Mouse (Mus musculus): ENCODE measurements around the gene Oxt. TPM values are rescaled to one million over a fixed set of nuclear protein-coding genes. Genes with fewer than 3 reads are reported as not detected.

The Oxt gene
- polyA plus RNA-seq, 1 experiment, result not detected

GRCm38 (mm10) chr2:130577021-130577420, 1.0 kb downstream of the Oxt start:
- DNase-seq (ENCODE audit: low read depth, low spot score), result no peak
- 23% methylated on average over 9 of the region's 9 CpGs for WGBS

DNA sequence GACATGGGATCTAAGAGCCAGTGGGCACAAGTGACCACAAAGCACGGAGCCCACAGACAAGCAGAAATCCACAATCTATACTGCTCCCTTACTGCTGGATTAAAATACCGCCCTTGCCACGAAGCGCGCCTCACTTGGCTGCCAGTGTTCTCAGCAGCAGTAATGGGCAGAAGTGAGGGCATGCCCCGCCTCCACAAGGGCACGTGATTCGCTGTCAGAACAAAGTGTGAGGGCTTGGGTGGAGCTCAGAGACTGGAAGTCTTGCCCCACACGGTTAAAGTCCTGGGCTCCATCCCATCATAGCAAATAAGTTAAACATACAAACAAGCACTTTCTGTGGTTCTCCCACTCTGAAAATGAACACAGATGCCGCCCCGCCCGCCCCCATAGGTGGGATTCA, 1.7 kb downstream of the Oxt start:
- 4% methylated on average over 12 of the region's 12 CpGs for WGBS
- peak; percentile 43 for DNase-seq (ENCODE audit: low read depth, low spot score)

GRCm38 (mm10) chr2:130578148-130578547, 2.2 kb downstream of the Oxt start:
- peak; percentile 16 for DNase-seq (ENCODE audit: low read depth, low spot score)
- 13% methylated on average over 11 of the region's 11 CpGs for WGBS

- DNase-seq (ENCODE audit: low read depth, low spot score), result no peak
- 11% methylated on average over 8 of the region's 8 CpGs for WGBS
These were observed 3.8 kb downstream of the Oxt start for GRCm38 (mm10) chr2:130579791-130580190.

DNA sequence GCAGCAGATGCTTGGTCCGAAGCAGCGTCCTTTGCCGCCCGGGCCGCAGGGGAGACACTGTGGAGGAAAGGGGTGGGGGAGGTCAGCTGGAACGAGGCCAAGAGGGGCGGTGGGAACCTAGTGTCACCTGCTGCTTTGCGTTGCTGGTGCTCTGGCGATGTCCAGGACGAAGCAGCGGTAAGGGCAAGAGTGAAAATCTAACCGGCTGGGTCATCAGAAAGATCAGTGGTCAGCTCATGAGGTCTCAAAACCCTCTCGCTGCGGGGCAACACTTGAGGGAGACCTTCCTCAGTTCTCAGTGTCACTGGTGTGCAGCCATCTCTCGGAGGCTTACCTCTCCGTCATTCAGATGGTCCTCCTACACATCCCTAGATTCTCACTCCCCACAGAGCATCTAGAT, 5.2 kb downstream of the Oxt start:
- WGBS, result 9% methylated on average over 16 of the region's 16 CpGs
- no peak for DNase-seq (ENCODE audit: low read depth, low spot score)

GRCm38 (mm10) chr2:130582552-130582951, 6.6 kb downstream of the Oxt start, which contains the start of gene Avp:
Gene Avp, minus strand, starts transcription at chr2:130582554.
- 46% methylated on average over 10 of the region's 10 CpGs for WGBS
- no peak for DNase-seq (ENCODE audit: low read depth, low spot score)

- WGBS, result 72% methylated on average over 10 of the region's 10 CpGs
These were observed 8.1 kb downstream of the Oxt start for GRCm38 (mm10) chr2:130583902-130584560.

GRCm38 (mm10) chr2:130586016-130586415, 10.0 kb downstream of the Oxt start:
- no peak for DNase-seq (ENCODE audit: low read depth, low spot score)
- WGBS, result 79% methylated on average over 6 of the region's 6 CpGs

More at GRCm38 (mm10) chr2:130583902-130584560, 8.1 kb downstream of the Oxt start:
- no peak for DNase-seq (ENCODE audit: low read depth, low spot score)

DNA sequence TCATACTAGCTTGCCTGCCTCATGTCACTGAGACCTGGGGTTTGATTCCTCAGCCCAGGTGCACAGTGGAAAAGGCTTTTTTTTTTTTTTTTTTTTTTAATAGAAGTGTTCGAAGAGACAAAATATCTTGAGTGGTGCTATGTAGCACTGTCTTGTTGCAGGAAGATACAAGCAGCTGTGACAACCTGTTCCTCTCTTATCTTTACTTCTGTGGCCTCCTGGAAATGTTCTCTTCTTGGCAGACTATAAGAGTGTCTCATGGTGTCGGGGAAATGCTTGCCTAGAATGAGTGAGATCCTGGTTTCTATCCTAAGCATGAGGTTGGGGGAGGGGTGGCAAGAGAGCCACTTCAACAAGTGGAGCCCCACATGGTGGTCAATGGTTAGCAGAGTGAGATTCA, 12.4 kb downstream of the Oxt start:
- no peak for DNase-seq (ENCODE audit: low read depth, low spot score)
- 72% methylated on average over 2 of the region's 2 CpGs for WGBS

DNA sequence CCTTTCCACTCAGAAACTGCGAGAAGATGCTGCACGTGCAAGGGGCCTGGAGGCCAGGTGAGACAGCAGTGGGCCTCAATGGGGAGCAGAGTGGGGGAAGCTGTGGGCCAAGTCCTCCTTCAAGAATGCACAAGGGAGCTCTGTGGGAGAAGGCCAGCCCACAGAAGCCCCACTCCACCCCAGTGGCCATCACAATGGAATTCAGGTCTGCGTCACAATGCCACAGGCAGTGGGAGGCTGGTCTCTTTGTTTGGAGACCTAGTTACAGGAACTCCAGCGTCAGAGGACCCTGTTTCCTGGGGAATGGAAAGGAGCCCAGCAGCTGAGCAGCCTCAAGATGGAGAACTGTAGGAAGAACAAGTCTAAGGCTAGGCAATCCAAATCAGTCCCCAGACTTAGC, 13.2 kb downstream of the Oxt start:
- 64% methylated on average over 4 of the region's 4 CpGs for WGBS
- no peak for DNase-seq (ENCODE audit: low read depth, low spot score)

DNA sequence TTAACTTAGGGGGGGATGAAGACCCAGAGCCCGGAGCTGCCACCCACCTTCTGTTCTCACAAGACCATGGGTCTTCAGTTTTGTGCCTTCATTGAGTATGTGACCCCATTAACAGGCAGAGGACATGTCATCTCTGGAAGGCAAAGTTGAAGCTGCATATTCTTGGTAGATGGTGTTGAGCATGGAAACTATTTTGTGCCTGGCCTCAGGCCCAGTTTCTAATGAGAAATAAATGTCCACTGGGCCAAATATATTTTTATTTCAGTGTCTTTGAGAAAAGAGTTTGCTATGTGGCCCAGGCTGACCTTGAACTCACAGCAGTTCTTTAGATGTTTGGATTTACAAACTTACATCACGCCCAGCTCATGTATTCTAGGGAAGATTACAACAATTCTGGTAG, 13.8 kb downstream of the Oxt start:
- 85% methylated on average over 2 of the region's 2 CpGs for WGBS

GRCm38 (mm10) chr2:130591016-130591415, 15.0 kb downstream of the Oxt start:
- no peak for DNase-seq (ENCODE audit: low read depth, low spot score)
- WGBS, result 91% methylated on average over 2 of the region's 2 CpGs

More for the DNA sequence above, 13.8 kb downstream of the Oxt start:
- no peak for DNase-seq (ENCODE audit: low read depth, low spot score)

GRCm38 (mm10) chr2:130595596-130595995, 19.6 kb downstream of the Oxt start:
- WGBS, result 95% methylated on average over 1 of the region's 1 CpGs
- no peak for DNase-seq (ENCODE audit: low read depth, low spot score)

- WGBS, result 50% methylated on average over 1 of the region's 1 CpGs
- no peak for DNase-seq (ENCODE audit: low read depth, low spot score)
These were observed 21.6 kb downstream of the Oxt start for GRCm38 (mm10) chr2:130597601-130598010.

DNA sequence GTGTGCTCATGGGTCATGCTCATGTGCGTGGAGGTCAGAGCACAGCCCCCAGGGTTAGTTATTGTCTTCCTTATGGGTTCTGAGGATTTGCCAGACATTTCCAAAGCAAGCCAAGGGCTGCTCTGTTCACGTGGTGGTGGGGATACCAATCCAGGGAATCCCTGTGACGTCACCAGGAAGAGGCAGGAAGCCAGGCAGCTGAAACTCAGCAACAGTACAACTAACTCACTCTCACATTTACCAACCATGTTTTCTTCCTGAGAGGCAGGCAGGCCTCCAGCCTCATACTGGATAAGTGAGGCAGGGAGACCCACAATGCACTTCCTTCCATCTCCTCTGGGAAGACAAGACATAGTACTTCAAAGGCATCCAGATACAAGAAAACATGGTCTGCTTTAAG, 22.4 kb downstream of the Oxt start:
- 76% methylated on average over 3 of the region's 3 CpGs for WGBS
- DNase-seq (ENCODE audit: low read depth, low spot score), result no peak

DNA sequence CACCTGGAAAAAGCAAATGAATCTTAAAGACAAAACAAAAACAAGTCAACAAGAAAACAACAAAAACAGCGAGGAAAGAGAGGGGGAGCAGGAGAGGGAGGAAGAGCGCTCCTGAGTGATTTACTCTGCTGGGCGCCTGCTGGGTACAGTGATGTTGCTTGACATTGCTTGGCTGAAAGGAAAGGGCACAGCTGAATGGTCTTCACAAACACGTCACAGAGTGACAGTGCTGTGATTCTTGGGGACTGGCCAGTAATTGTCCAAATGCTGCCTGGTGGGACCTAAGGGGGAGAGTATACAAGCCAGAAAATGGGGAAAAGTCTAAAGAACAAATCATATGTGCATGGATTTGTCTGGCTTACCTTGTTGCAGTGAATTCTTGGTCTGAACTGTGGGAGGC, 26.2 kb downstream of the Oxt start:
- WGBS, result 88% methylated on average over 4 of the region's 4 CpGs
- no peak for DNase-seq (ENCODE audit: low read depth, low spot score)

DNA sequence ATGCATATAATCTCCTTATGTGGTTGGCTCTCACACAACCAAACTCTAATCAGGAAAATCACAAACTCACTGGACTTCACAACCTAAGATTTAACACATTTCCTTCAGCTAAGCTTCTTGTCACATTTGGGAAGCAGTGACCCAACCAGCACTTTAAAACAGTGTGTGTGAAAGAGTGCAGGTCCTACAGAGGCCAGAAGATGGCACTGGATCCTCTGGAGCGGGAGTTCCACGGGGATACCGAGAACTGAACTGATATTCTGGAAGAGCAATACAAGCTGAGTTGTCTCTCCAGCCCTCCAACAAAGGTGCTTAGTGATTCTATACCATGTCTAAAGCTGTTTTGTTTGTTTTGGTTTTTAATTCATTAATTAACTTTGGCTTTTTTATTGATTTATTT, 37.1 kb downstream of the Oxt start:
- no peak for DNase-seq (ENCODE audit: low read depth, low spot score)
- WGBS, result 60% methylated on average over 3 of the region's 3 CpGs

DNA sequence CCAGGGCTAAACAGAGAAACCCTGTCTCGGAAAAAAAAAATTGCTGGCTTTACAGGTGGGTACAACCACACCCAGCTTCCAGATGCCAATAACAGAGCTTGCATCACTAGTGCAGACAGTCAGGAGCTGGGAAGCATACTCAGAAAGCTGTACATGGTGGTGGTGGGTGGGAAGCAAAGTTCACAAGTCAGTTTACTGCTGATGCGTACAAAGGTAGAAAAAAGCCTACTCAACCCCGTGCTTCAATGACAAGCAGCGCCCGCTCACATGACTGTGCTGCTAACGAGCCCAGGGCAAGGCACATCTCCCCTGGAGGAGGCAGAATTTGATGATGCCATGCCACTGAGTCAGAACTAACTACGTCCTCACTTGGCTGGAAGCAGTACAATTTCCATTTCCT, 43.0 kb downstream of the Oxt start:
- DNase-seq (ENCODE audit: low read depth, low spot score), result no peak
- WGBS, result 74% methylated on average over 7 of the region's 7 CpGs
